Mouse (Mus musculus) lung, postnatal 0 days (tissue): ENCODE data around the gene Rer1.

Source experiments
- CTCF ChIP-seq: IDR thresholded peaks from 2 replicates; pipeline ENCODE4 v1.5.1; 2016; ENCODE audit warnings: antibody characterized with exemption, mild to moderate bottlenecking
- EP300 ChIP-seq: IDR thresholded peaks from 2 replicates; pipeline ENCODE4 v1.6.1; 2016; ENCODE audit warnings: antibody characterized with exemption, mild to moderate bottlenecking, control low read depth

DNA sequence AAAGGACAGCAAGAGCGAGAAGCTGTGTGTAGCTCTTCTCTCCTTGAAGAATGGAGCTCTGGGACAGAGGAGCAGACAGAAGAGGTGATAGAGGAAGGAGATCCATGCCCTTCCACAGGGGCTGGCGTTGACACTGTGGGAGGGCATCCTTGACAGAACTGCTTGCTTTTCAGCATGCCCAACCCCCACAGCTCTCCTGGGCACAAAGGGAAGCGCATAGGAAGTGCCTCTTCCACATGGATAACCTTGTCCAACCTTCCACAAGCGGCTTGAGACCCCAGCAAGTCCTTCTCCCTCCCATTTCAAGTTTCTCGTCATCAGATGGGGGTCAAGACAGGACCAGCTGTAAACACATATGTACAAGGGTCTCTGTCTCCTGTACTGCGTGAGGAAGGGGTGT lies 53.1 kb downstream of the Rer1 start:
- TF ChIP-seq CTCF = no peak
- TF ChIP-seq EP300 = no peak
